Mouse (Mus musculus): ENCODE measurements around the gene Med19. TPM values are rescaled to one million over a fixed set of nuclear protein-coding genes. Genes with fewer than 3 reads are reported as not detected.

Gene Med19
- polyA plus RNA-seq, 1 experiment from 2014 or later = 65.2 TPM

GRCm38 (mm10) chr2:84733579-84734300 lies 55.5 kb downstream of the Med19 start, which contains the start of gene Ypel4:
Ypel4 (plus strand) TSS chr2:84734058.
- peak within 1 kb of the TSS; percentile 74 for H3K27ac ChIP-seq (ENCODE audit: low read depth, low read length)
- no peaks in the 10 kb centered on the region for H3K9me3 ChIP-seq (ENCODE audit: control insufficient read depth, low read length)
- peak within 1 kb of the TSS; percentile 72 for H3K4me2 ChIP-seq (replicated peaks; ENCODE audit: low read depth, low read length)
- H3K27me3 ChIP-seq (ENCODE audit: control insufficient read depth, insufficient read depth, low read length) = no peaks in the 10 kb centered on the region
- no peaks in the 10 kb centered on the region for H3K36me3 ChIP-seq (ENCODE audit: control insufficient read depth, insufficient read depth, low read length)
- peak; percentile 69 for DNase-seq (ENCODE audit: low spot score)
- H3K9ac ChIP-seq (ENCODE audit: low read depth, low read length) = peak within 1 kb of the TSS; percentile 86
- peak within 1 kb of the TSS; percentile 50 for H3K4me3 ChIP-seq (ENCODE audit: low read depth, low read length)
- WGBS = 5% methylated on average over 8 of the region's 8 CpGs
- peaks cover 21% of the 10 kb centered on the region for H3K4me1 ChIP-seq (replicated peaks; ENCODE audit: control insufficient read depth, insufficient read depth, low read length)
- peak; percentile 63 for ATAC-seq (ENCODE audit: low FRiP score)

- no peaks in the 10 kb centered on the region for H3K27me3 ChIP-seq (ENCODE audit: control insufficient read depth, insufficient read depth, low read length)
- peak; percentile 51 for ATAC-seq (ENCODE audit: low FRiP score)
- peak; percentile 76 for DNase-seq (ENCODE audit: low spot score)
- under 1% methylated on average over 11 of the region's 11 CpGs for WGBS
- no peaks in the 10 kb centered on the region for H3K9me3 ChIP-seq (ENCODE audit: control insufficient read depth, low read length)
- H3K36me3 ChIP-seq (ENCODE audit: control insufficient read depth, insufficient read depth, low read length) = no peaks in the 10 kb centered on the region
- peak overlapping the region; percentile 50 for H3K4me3 ChIP-seq (ENCODE audit: low read depth, low read length)
- H3K4me1 ChIP-seq (replicated peaks; ENCODE audit: control insufficient read depth, insufficient read depth, low read length) = peaks cover 21% of the 10 kb centered on the region
- H3K4me2 ChIP-seq (replicated peaks; ENCODE audit: low read depth, low read length) = peak overlapping the region; percentile 72
- H3K27ac ChIP-seq (ENCODE audit: low read depth, low read length) = peak overlapping the region; percentile 74
- peak overlapping the region; percentile 86 for H3K9ac ChIP-seq (ENCODE audit: low read depth, low read length)
Measured at GRCm38 (mm10) chr2:84734351-84734864, 56.2 kb downstream of the Med19 start.

GRCm38 (mm10) chr2:84734919-84735318 lies 56.7 kb downstream of the Med19 start:
- 6% methylated on average over 2 of the region's 2 CpGs for WGBS
- no peak for ATAC-seq (ENCODE audit: low FRiP score)
- H3K4me1 ChIP-seq (replicated peaks; ENCODE audit: control insufficient read depth, insufficient read depth, low read length) = peaks cover 21% of the 10 kb centered on the region

GRCm38 (mm10) chr2:84735346-84735920 lies 57.2 kb downstream of the Med19 start:
- H3K9ac ChIP-seq (ENCODE audit: low read depth, low read length) = peak overlapping the region; percentile 86
- no peaks in the 10 kb centered on the region for H3K36me3 ChIP-seq (ENCODE audit: control insufficient read depth, insufficient read depth, low read length)
- H3K9me3 ChIP-seq (ENCODE audit: control insufficient read depth, low read length) = no peaks in the 10 kb centered on the region
- H3K4me2 ChIP-seq (replicated peaks; ENCODE audit: low read depth, low read length) = peak overlapping the region; percentile 72
- DNase-seq (ENCODE audit: low spot score) (peak; percentile 49), ATAC-seq (ENCODE audit: low FRiP score) (no peak)
- peak overlapping the region; percentile 50 for H3K4me3 ChIP-seq (ENCODE audit: low read depth, low read length)
- H3K4me1 ChIP-seq (replicated peaks; ENCODE audit: control insufficient read depth, insufficient read depth, low read length) = peaks cover 22% of the 10 kb centered on the region
- H3K27ac ChIP-seq (ENCODE audit: low read depth, low read length) = peak overlapping the region; percentile 74
- WGBS = 14% methylated on average over 7 of the region's 7 CpGs
- no peaks in the 10 kb centered on the region for H3K27me3 ChIP-seq (ENCODE audit: control insufficient read depth, insufficient read depth, low read length)

More at GRCm38 (mm10) chr2:84734919-84735318, 56.7 kb downstream of the Med19 start:
- H3K9ac ChIP-seq (ENCODE audit: low read depth, low read length) = peak overlapping the region; percentile 86
- H3K27me3 ChIP-seq (ENCODE audit: control insufficient read depth, insufficient read depth, low read length) = no peaks in the 10 kb centered on the region
- peak overlapping the region; percentile 50 for H3K4me3 ChIP-seq (ENCODE audit: low read depth, low read length)
- no peak for DNase-seq (ENCODE audit: low spot score)
- H3K4me2 ChIP-seq (replicated peaks; ENCODE audit: low read depth, low read length) = peak overlapping the region; percentile 72
- H3K27ac ChIP-seq (ENCODE audit: low read depth, low read length) = peak overlapping the region; percentile 74
- no peaks in the 10 kb centered on the region for H3K36me3 ChIP-seq (ENCODE audit: control insufficient read depth, insufficient read depth, low read length)
- H3K9me3 ChIP-seq (ENCODE audit: control insufficient read depth, low read length) = no peaks in the 10 kb centered on the region

- Histone ChIP-seq H3K36me3 (ENCODE audit: control insufficient read depth, insufficient read depth, low read length) (no peaks in the 10 kb centered on the region), H3K4me2 (replicated peaks; ENCODE audit: low read depth, low read length) (peak overlapping the region; percentile 53), H3K27me3 (ENCODE audit: control insufficient read depth, insufficient read depth, low read length) (no peaks in the 10 kb centered on the region), H3K27ac (ENCODE audit: low read depth, low read length) (no peak overlapping the region; the same call in 1 of the 2 replicates), H3K9ac (ENCODE audit: low read depth, low read length) (peak overlapping the region; percentile 57), H3K9me3 (ENCODE audit: control insufficient read depth, low read length) (no peaks in the 10 kb centered on the region), H3K4me1 (replicated peaks; ENCODE audit: control insufficient read depth, insufficient read depth, low read length) (peaks cover 31% of the 10 kb centered on the region), H3K4me3 (ENCODE audit: low read depth, low read length) (peak overlapping the region; percentile 50)
- DNase-seq (ENCODE audit: low spot score) = peak; percentile 46
- ATAC-seq (ENCODE audit: low FRiP score) = no peak
- WGBS = 6% methylated on average over 26 of the region's 27 CpGs
Measured at GRCm38 (mm10) chr2:84736312-84737161, 58.3 kb downstream of the Med19 start.

GRCm38 (mm10) chr2:84737451-84737925 lies 59.3 kb downstream of the Med19 start:
- Histone ChIP-seq H3K9ac (ENCODE audit: low read depth, low read length) (peak overlapping the region; percentile 34), H3K4me2 (replicated peaks; ENCODE audit: low read depth, low read length) (peak overlapping the region; percentile 53), H3K4me1 (replicated peaks; ENCODE audit: control insufficient read depth, insufficient read depth, low read length) (peaks cover 31% of the 10 kb centered on the region), H3K36me3 (ENCODE audit: control insufficient read depth, insufficient read depth, low read length) (no peaks in the 10 kb centered on the region), H3K27me3 (ENCODE audit: control insufficient read depth, insufficient read depth, low read length) (no peaks in the 10 kb centered on the region), H3K27ac (ENCODE audit: low read depth, low read length) (peak overlapping the region; percentile 80), H3K9me3 (ENCODE audit: control insufficient read depth, low read length) (no peaks in the 10 kb centered on the region), H3K4me3 (ENCODE audit: low read depth, low read length) (0 out of 2 replicates have a peak overlapping the region, but pooled peaks have one; percentile 10)
- peak; percentile 75 for DNase-seq (ENCODE audit: low spot score)
- WGBS = 4% methylated on average over 8 of the region's 8 CpGs
- ATAC-seq (ENCODE audit: low FRiP score) = peak; percentile 27

Other genes with a start within 250 kb of the Med19 start
- gene Tfpi, start 201.6 kb upstream of the Med19 start, polyA plus RNA-seq (2014; fragmentation: Nextera tagmentation; extraction: Ambion mirVana) = 21.8 TPM in 2 replicates
- 37.3 and 44.7 TPM in 2 replicates for gene Ctnnd1, start 27.6 kb upstream of the Med19 start, polyA plus RNA-seq (2014; fragmentation: Nextera tagmentation; extraction: Ambion mirVana)
- gene Btbd18, start 19.3 kb upstream of the Med19 start, polyA plus RNA-seq (2014; fragmentation: Nextera tagmentation; extraction: Ambion mirVana) = 0.20 and 0.27 TPM in 2 replicates
- 396 and 408 TPM in 2 replicates for gene Selenoh, start 7.6 kb upstream of the Med19 start, polyA plus RNA-seq (2014; fragmentation: Nextera tagmentation; extraction: Ambion mirVana)
- gene Gm28635, start 361 bp upstream of the Med19 start, polyA plus RNA-seq (2014; fragmentation: Nextera tagmentation; extraction: Ambion mirVana) = not detected in 2 replicates
- 185 and 190 TPM in 2 replicates for gene Tmx2, start 738 bp downstream of the Med19 start, polyA plus RNA-seq (2014; fragmentation: Nextera tagmentation; extraction: Ambion mirVana)
- 22.5 and 30.1 TPM in 2 replicates for gene Zdhhc5, start 36.8 kb downstream of the Med19 start, polyA plus RNA-seq (2014; fragmentation: Nextera tagmentation; extraction: Ambion mirVana)
- gene Clp1, start 48.9 kb downstream of the Med19 start, polyA plus RNA-seq (2014; fragmentation: Nextera tagmentation; extraction: Ambion mirVana) = 44.3 and 53.9 TPM in 2 replicates
- gene Ypel4, start 55.7 kb downstream of the Med19 start, polyA plus RNA-seq (2014; fragmentation: Nextera tagmentation; extraction: Ambion mirVana) = 13.7 and 16.4 TPM in 2 replicates
- 7.1 TPM in 2 replicates for gene Gm19426, start 65.3 kb downstream of the Med19 start, polyA plus RNA-seq (2014; fragmentation: Nextera tagmentation; extraction: Ambion mirVana)
- 38.0 and 46.1 TPM in 2 replicates for gene Serping1, start 97.0 kb downstream of the Med19 start, polyA plus RNA-seq (2014; fragmentation: Nextera tagmentation; extraction: Ambion mirVana)
- gene Ube2l6, start 120.4 kb downstream of the Med19 start, polyA plus RNA-seq (2014; fragmentation: Nextera tagmentation; extraction: Ambion mirVana) = 39.7 and 42.1 TPM in 2 replicates
- gene Smtnl1, start 144.2 kb downstream of the Med19 start, polyA plus RNA-seq (2014; fragmentation: Nextera tagmentation; extraction: Ambion mirVana) = not detected in 2 replicates
- gene Timm10, start 148.6 kb downstream of the Med19 start, polyA plus RNA-seq (2014; fragmentation: Nextera tagmentation; extraction: Ambion mirVana) = 43.1 and 44.2 TPM in 2 replicates
- 14.5 and 19.6 TPM in 2 replicates for gene Slc43a1, start 160.4 kb downstream of the Med19 start, polyA plus RNA-seq (2014; fragmentation: Nextera tagmentation; extraction: Ambion mirVana)
- gene Rtn4rl2, start 208.3 kb downstream of the Med19 start, polyA plus RNA-seq (2014; fragmentation: Nextera tagmentation; extraction: Ambion mirVana) = 1.9 and 2.8 TPM in 2 replicates

Data from hindbrain, embryonic 11.5 days (tissue).